Mouse (Mus musculus) layer of hippocampus, postnatal 25 days (tissue): ENCODE measurements around the gene Trim23. TPM values are rescaled to one million over a fixed set of nuclear protein-coding genes. Genes with fewer than 3 reads are reported as not detected.
"Not testable (repeated sequence)": the region's sequence is repeated elsewhere in the genome, so short reads cannot be mapped to it uniquely, and the experiment has no call there.

Experiments used
- DNase-seq, 2 experiments: peaks; one replicate each; pipeline ENCODE4 v3.0.0; 2022; ENCODE audit warnings: mixed read lengths in 2 of 2, low spot score in 1 of 2; ENCODE audit errors: extremely low spot score in 1 of 2
- total RNA-seq, 2 experiments: library from RNA; stranded (reverse); gene quantifications; 2 replicates each; pipeline ENCODE4 v1.2.3; 2021

The Trim23 gene
- 10 to 100 TPM; 57.5 to 59.5 TPM for total RNA-seq

- DNase-seq: peak; percentile 89 to 92
Measured at GRCm38 (mm10) chr13:104178650-104179121, at the start of gene Trim23. Gene Trim23, plus strand, starts transcription at chr13:104178797.

GRCm38 (mm10) chr13:104132561-104132960, 46.0 kb upstream of the Trim23 start:
- DNase-seq: no peak

GRCm38 (mm10) chr13:104134510-104135085, 44.0 kb upstream of the Trim23 start:
- no peak for DNase-seq

GRCm38 (mm10) chr13:104139369-104140209, 39.0 kb upstream of the Trim23 start:
- peak; percentile 65 to 87 for DNase-seq

GRCm38 (mm10) chr13:104144871-104145270, 33.7 kb upstream of the Trim23 start:
- DNase-seq: no peak

GRCm38 (mm10) chr13:104145646-104146045, 33.0 kb upstream of the Trim23 start:
- no peak for DNase-seq

GRCm38 (mm10) chr13:104154180-104154579, 24.4 kb upstream of the Trim23 start:
- no peak for DNase-seq

GRCm38 (mm10) chr13:104155106-104155505, 23.5 kb upstream of the Trim23 start:
- DNase-seq: no peak

GRCm38 (mm10) chr13:104155686-104156085, 22.9 kb upstream of the Trim23 start:
- DNase-seq: no peak

GRCm38 (mm10) chr13:104171711-104172110, 6.9 kb upstream of the Trim23 start:
- no peak for DNase-seq

- DNase-seq: no peak
Measured at GRCm38 (mm10) chr13:104172498-104172897, 6.1 kb upstream of the Trim23 start.

GRCm38 (mm10) chr13:104176874-104177273, 1.7 kb upstream of the Trim23 start:
- DNase-seq: no peak

GRCm38 (mm10) chr13:104177796-104178649, 574 bp upstream of the Trim23 start, which contains the start of gene Trappc13:
Gene Trappc13, minus strand, starts transcription at chr13:104178469.
- peak; percentile 78 to 79 for DNase-seq

GRCm38 (mm10) chr13:104179176-104179888, 735 bp downstream of the Trim23 start:
- DNase-seq: no peak

GRCm38 (mm10) chr13:104187357-104187756, 8.8 kb downstream of the Trim23 start:
- no peak for DNase-seq

- not testable (repeated sequence) for DNase-seq
Measured at GRCm38 (mm10) chr13:104195891-104196290, 17.3 kb downstream of the Trim23 start.

GRCm38 (mm10) chr13:104204313-104204712, 25.7 kb downstream of the Trim23 start:
- no peak for DNase-seq

- DNase-seq: no peak
Measured at GRCm38 (mm10) chr13:104227478-104227877, 48.9 kb downstream of the Trim23 start.

- DNase-seq: peak; percentile 93 to 95
Measured at GRCm38 (mm10) chr13:104228384-104229066, 49.9 kb downstream of the Trim23 start, which contains the start of the genes Cenpk and Ppwd1. Gene Cenpk, plus strand, starts transcription at chr13:104228611. Gene Ppwd1, minus strand, starts transcription at chr13:104228843.
